Mouse (Mus musculus): Measurements from ENCODE around the gene Gm28047.

- TF ChIP-seq EP300 (IDR thresholded peaks at IDR 0.05; ENCODE audit: insufficient read depth, low read depth, low read length) = no peak
- TF ChIP-seq CTCF (IDR thresholded peaks at IDR 0.05; ENCODE audit: low read depth, low read length) = no peak
- TF ChIP-seq POLR2A (IDR thresholded peaks at IDR 0.05; ENCODE audit: insufficient read depth, low read length) = no peak
These were observed 119.6 kb downstream of the Gm28047 start for GRCm38 (mm10) chr15:102505073-102505769.
